Mouse (Mus musculus): Measurements from ENCODE around the gene Mtf1. TPM values are rescaled to one million over a fixed set of nuclear protein-coding genes. Genes with fewer than 3 reads are reported as not detected.

The Mtf1 gene
- total RNA-seq, 1 experiment = 15.4 TPM

- no peak overlapping the region for H3K27ac ChIP-seq (ENCODE audit: insufficient read depth, low read depth, low read length, poor library complexity, severe bottlenecking)
- DNase-seq (ENCODE audit: low read depth, low spot score) = no peak
- no peak overlapping the region for H3K4me3 ChIP-seq (ENCODE audit: insufficient read depth in 1 of 2, low read depth in 1 of 2, low read length in 2 of 2, poor library complexity in 1 of 2, severe bottlenecking in 1 of 2)
- no peaks in the 10 kb centered on the region for H3K9me3 ChIP-seq (ENCODE audit: control insufficient read depth, insufficient read depth, low read depth, low read length)
- no peaks in the 10 kb centered on the region for H3K4me1 ChIP-seq (ENCODE audit: control insufficient read depth in 2 of 2, insufficient read depth in 2 of 2, low read length in 2 of 2, poor library complexity in 1 of 2)
- H3K36me3 ChIP-seq (ENCODE audit: control insufficient read depth, insufficient read depth, low read length, poor library complexity, severe bottlenecking) = no peaks in the 10 kb centered on the region
- no peak overlapping the region for H3K9ac ChIP-seq (ENCODE audit: insufficient read depth, low read depth, low read length, poor library complexity, severe bottlenecking)
- TF ChIP-seq MAFK (IDR thresholded peaks at IDR 0.05; ENCODE audit: insufficient read depth, low read depth, low read length) (no peak), HCFC1 (IDR thresholded peaks at IDR 0.05; ENCODE audit: borderline replicate concordance, insufficient read depth, low read length) (no peak), ZC3H11A (IDR thresholded peaks at IDR 0.05; ENCODE audit: borderline replicate concordance, low read depth, low read length) (no peak), CHD2 (IDR thresholded peaks at IDR 0.05; ENCODE audit: low read depth, low read length) (no peak)
- in situ Hi-C loops (cut with MboI; ENCODE audit: low sequenced_read_pairs in 2 of 2, unreplicated experiment in 2 of 2) = no loop called here
Measured at GRCm38 (mm10) chr4:124774429-124774828, 27.5 kb upstream of the Mtf1 start.

- Histone ChIP-seq H3K9ac (ENCODE audit: insufficient read depth, low read depth, low read length, poor library complexity, severe bottlenecking) (no peak overlapping the region), H3K4me1 (ENCODE audit: control insufficient read depth in 2 of 2, insufficient read depth in 2 of 2, low read length in 2 of 2, poor library complexity in 1 of 2) (no peaks in the 10 kb centered on the region), H3K36me3 (ENCODE audit: control insufficient read depth, insufficient read depth, low read length, poor library complexity, severe bottlenecking) (peaks cover 16% of the 10 kb centered on the region), H3K9me3 (ENCODE audit: control insufficient read depth, insufficient read depth, low read depth, low read length) (no peaks in the 10 kb centered on the region), H3K4me3 (ENCODE audit: insufficient read depth in 1 of 2, low read depth in 1 of 2, low read length in 2 of 2, poor library complexity in 1 of 2, severe bottlenecking in 1 of 2) (no peak overlapping the region), H3K27ac (ENCODE audit: insufficient read depth, low read depth, low read length, poor library complexity, severe bottlenecking) (no peak overlapping the region)
- in situ Hi-C loops (cut with MboI; ENCODE audit: low sequenced_read_pairs in 2 of 2, unreplicated experiment in 2 of 2) = no loop called here
- no peak for DNase-seq (ENCODE audit: low read depth, low spot score)
- no peak for TF ChIP-seq MAFK (IDR thresholded peaks at IDR 0.05; ENCODE audit: insufficient read depth, low read depth, low read length)
- no peak for TF ChIP-seq HCFC1 (IDR thresholded peaks at IDR 0.05; ENCODE audit: borderline replicate concordance, insufficient read depth, low read length)
- TF ChIP-seq CHD2 (IDR thresholded peaks at IDR 0.05; ENCODE audit: low read depth, low read length) = no peak
- TF ChIP-seq ZNF384 (IDR thresholded peaks at IDR 0.05; ENCODE audit: low read depth, low read length) = no peak
Measured at GRCm38 (mm10) chr4:124781361-124781760, 20.5 kb upstream of the Mtf1 start.

GRCm38 (mm10) chr4:124782395-124782794 is 19.5 kb upstream of the Mtf1 start:
- no peak for DNase-seq (ENCODE audit: low read depth, low spot score)
- H3K9me3 ChIP-seq (ENCODE audit: control insufficient read depth, insufficient read depth, low read depth, low read length) = no peaks in the 10 kb centered on the region
- in situ Hi-C loops (cut with MboI; ENCODE audit: low sequenced_read_pairs in 2 of 2, unreplicated experiment in 2 of 2) = no loop called here
- H3K36me3 ChIP-seq (ENCODE audit: control insufficient read depth, insufficient read depth, low read length, poor library complexity, severe bottlenecking) = peaks cover 18% of the 10 kb centered on the region
- H3K9ac ChIP-seq (ENCODE audit: insufficient read depth, low read depth, low read length, poor library complexity, severe bottlenecking) = no peak overlapping the region
- no peak overlapping the region for H3K4me3 ChIP-seq (ENCODE audit: insufficient read depth in 1 of 2, low read depth in 1 of 2, low read length in 2 of 2, poor library complexity in 1 of 2, severe bottlenecking in 1 of 2)
- no peak overlapping the region for H3K27ac ChIP-seq (ENCODE audit: insufficient read depth, low read depth, low read length, poor library complexity, severe bottlenecking)
- no peaks in the 10 kb centered on the region for H3K4me1 ChIP-seq (ENCODE audit: control insufficient read depth in 2 of 2, insufficient read depth in 2 of 2, low read length in 2 of 2, poor library complexity in 1 of 2)
- no peak for TF ChIP-seq CHD2 (IDR thresholded peaks at IDR 0.05; ENCODE audit: low read depth, low read length)

- DNase-seq (ENCODE audit: low read depth, low spot score) = no peak
- H3K36me3 ChIP-seq (ENCODE audit: control insufficient read depth, insufficient read depth, low read length, poor library complexity, severe bottlenecking) = peaks cover 23% of the 10 kb centered on the region
- H3K4me1 ChIP-seq (ENCODE audit: control insufficient read depth in 2 of 2, insufficient read depth in 2 of 2, low read length in 2 of 2, poor library complexity in 1 of 2) = no peaks in the 10 kb centered on the region
- in situ Hi-C loops (cut with MboI; ENCODE audit: low sequenced_read_pairs in 2 of 2, unreplicated experiment in 2 of 2) = no loop called here
- H3K27ac ChIP-seq (ENCODE audit: insufficient read depth, low read depth, low read length, poor library complexity, severe bottlenecking) = no peak overlapping the region
- no peak overlapping the region for H3K9ac ChIP-seq (ENCODE audit: insufficient read depth, low read depth, low read length, poor library complexity, severe bottlenecking)
- H3K4me3 ChIP-seq (ENCODE audit: insufficient read depth in 1 of 2, low read depth in 1 of 2, low read length in 2 of 2, poor library complexity in 1 of 2, severe bottlenecking in 1 of 2) = no peak overlapping the region
- no peak for TF ChIP-seq MAFK (IDR thresholded peaks at IDR 0.05; ENCODE audit: insufficient read depth, low read depth, low read length)
- TF ChIP-seq CHD2 (IDR thresholded peaks at IDR 0.05; ENCODE audit: low read depth, low read length) = no peak
- TF ChIP-seq HCFC1 (IDR thresholded peaks at IDR 0.05; ENCODE audit: borderline replicate concordance, insufficient read depth, low read length) = no peak
- TF ChIP-seq ZC3H11A (IDR thresholded peaks at IDR 0.05; ENCODE audit: borderline replicate concordance, low read depth, low read length) = no peak
- H3K9me3 ChIP-seq (ENCODE audit: control insufficient read depth, insufficient read depth, low read depth, low read length) = no peaks in the 10 kb centered on the region
Measured at GRCm38 (mm10) chr4:124783937-124784336, 18.0 kb upstream of the Mtf1 start.

GRCm38 (mm10) chr4:124790013-124790412 is 11.9 kb upstream of the Mtf1 start:
- no peak for DNase-seq (ENCODE audit: low read depth, low spot score)
- Histone ChIP-seq H3K4me3 (ENCODE audit: insufficient read depth in 1 of 2, low read depth in 1 of 2, low read length in 2 of 2, poor library complexity in 1 of 2, severe bottlenecking in 1 of 2) (no peak overlapping the region), H3K9ac (ENCODE audit: insufficient read depth, low read depth, low read length, poor library complexity, severe bottlenecking) (no peak overlapping the region), H3K27ac (ENCODE audit: insufficient read depth, low read depth, low read length, poor library complexity, severe bottlenecking) (no peak overlapping the region), H3K36me3 (ENCODE audit: control insufficient read depth, insufficient read depth, low read length, poor library complexity, severe bottlenecking) (peaks cover 20% of the 10 kb centered on the region; the same call in 1 of the 2 replicates), H3K9me3 (ENCODE audit: control insufficient read depth, insufficient read depth, low read depth, low read length) (no peaks in the 10 kb centered on the region), H3K4me1 (ENCODE audit: control insufficient read depth in 2 of 2, insufficient read depth in 2 of 2, low read length in 2 of 2, poor library complexity in 1 of 2) (no peaks in the 10 kb centered on the region)
- in situ Hi-C loops (cut with MboI; ENCODE audit: low sequenced_read_pairs in 2 of 2, unreplicated experiment in 2 of 2) = no loop called here
- TF ChIP-seq ZNF384 (IDR thresholded peaks at IDR 0.05; ENCODE audit: low read depth, low read length) (no peak), ZC3H11A (IDR thresholded peaks at IDR 0.05; ENCODE audit: borderline replicate concordance, low read depth, low read length) (no peak), CHD2 (IDR thresholded peaks at IDR 0.05; ENCODE audit: low read depth, low read length) (no peak), MAFK (IDR thresholded peaks at IDR 0.05; ENCODE audit: insufficient read depth, low read depth, low read length) (no peak), HCFC1 (IDR thresholded peaks at IDR 0.05; ENCODE audit: borderline replicate concordance, insufficient read depth, low read length) (no peak)

Data from ES-E14 (cell line).